Mouse (Mus musculus) adrenal gland, postnatal 10 days (tissue): ENCODE results near the gene Alpl. TPM values are rescaled to one million over a fixed set of nuclear protein-coding genes. Genes with fewer than 3 reads are reported as not detected.

ENCODE experiments used
- DNase-seq: peaks from one replicate; pipeline ENCODE4 v3.0.0; 2021; ENCODE audit warnings: mixed read lengths
- long read RNA-seq, 2 experiments: library from polyadenylated mRNA; stranded (forward); transcript quantifications; one replicate each; pipeline ENCODE4 v2.0.0; 2021
- total RNA-seq, 2 experiments: library from RNA; stranded (reverse); gene quantifications; 2 replicates each; pipeline ENCODE4 v1.2.3; 2021

Gene Alpl
- 10 to 100 TPM; 11.5 to 19.7 TPM for total RNA-seq
- long read RNA-seq, experiment 1, transcript Alpl-201 (12 exons, 2,522 nt) = major isoform, 8 of 13 reads
- long read RNA-seq, experiment 1, partial matches to known transcripts = 1 of 13 reads
- long read RNA-seq, experiment 1, other reads (novel, unspliced or antisense) = 4 of 13 reads
- long read RNA-seq, experiment 2, transcript Alpl-201 (12 exons, 2,522 nt) = major isoform, 6 of 11 reads
- long read RNA-seq, experiment 2, partial matches to known transcripts = 1 of 11 reads
- long read RNA-seq, experiment 2, other reads (novel, unspliced or antisense) = 4 of 11 reads

GRCm38 (mm10) chr4:137795611-137796557 is at the start of gene Alpl:
TSS of gene Alpl (minus strand) at chr4:137796384.
- peak; percentile 90 for DNase-seq

DNA sequence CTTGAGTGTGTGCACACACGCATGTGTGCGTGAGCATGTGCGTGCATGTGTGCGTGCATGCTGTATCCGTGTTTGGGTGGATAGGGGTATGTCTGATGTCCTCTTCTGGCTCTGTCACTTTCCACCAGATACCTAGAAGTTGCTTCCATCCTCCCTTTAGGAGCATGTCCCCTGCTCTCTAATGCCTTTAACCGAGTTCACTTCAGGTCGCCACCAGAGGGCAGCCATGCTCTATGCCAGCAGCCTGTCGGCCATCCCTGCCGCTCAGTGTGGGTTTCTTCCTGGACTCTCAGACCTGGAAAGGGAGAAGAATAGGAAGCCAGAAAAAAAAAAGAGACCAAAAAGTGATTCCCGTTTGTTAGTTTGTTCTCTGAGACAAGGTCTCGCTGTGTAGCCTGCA is 48.5 kb upstream of the Alpl start:
- DNase-seq = peak; percentile 88

GRCm38 (mm10) chr4:137839452-137839851 is 43.3 kb upstream of the Alpl start:
- peak; percentile 61 for DNase-seq

DNA sequence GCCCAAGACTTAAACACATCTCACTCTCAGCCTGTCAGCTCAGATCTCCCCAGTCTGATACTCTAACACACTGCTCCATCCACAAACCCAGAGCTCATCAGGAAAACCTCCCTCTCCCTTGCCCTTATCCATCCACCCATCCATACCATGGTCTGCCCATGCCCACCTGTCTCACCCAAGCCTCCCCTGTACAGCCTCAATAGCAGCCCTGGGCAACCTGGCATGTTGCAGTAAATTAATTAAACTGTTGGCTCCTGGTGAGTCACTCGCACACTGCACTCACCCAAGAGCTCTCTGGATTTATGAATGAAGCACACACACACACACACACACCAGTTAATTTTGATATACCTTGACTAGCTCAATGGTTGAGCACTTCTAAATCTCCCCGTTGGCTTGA is 42.6 kb upstream of the Alpl start:
- no peak for DNase-seq

- DNase-seq = peak; percentile 57
These were observed 41.6 kb upstream of the Alpl start for GRCm38 (mm10) chr4:137837792-137838191.

DNA sequence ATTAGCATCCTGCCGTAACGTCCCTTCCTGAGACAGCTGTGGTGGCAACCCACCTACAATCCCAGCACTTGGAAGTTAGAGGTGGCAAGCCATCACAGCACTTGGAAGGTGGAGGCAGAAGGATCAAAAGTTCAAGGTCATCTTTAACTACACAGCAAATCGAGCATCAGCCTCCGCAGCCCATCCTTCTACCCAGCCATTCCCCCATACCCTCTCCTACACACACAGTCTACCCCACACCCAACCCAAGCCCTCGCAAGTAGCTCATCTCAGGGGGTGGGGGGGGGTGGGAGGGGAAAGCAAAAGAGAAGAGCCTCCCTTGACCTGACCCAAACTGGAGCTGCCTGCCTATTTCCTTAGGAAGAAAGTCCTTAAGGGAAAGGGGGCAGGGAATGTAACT is 40.6 kb upstream of the Alpl start:
- no peak for DNase-seq

DNA sequence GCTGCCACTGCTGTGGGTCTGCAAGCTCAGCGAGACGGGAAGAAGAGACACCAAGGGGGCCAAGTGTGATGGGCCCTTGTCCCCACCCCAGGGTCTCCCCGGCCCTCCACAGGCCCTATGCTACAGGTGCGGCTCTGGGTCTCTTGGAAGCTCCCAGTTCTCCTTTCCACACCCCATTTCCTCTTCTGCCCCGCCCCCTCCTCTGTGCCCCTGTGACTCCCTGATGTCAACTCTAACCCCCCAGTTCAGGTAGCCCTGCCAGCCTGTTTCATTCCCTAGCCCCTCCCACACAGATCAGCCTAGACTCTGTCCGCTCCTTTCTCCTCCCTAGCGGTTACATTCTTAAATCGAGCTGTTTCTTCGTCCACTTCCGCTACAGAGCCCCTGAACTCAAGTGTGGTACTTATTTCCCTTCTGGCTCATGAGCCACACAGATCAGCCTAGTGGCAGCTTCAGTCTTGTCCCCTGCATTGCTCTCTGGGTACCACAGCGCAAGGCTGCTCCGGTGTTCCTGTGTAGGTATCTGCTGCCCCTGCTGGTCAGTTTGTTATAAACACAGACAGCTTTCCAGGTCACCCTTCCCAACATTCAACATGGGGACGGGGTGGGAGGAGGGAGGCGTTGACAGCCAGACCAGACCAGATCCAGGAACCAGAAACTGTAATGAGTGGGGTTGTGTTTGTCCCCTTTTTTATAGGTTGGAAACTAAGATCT is 39.6 kb upstream of the Alpl start:
- peak; percentile 85 for DNase-seq

- no peak for DNase-seq
These were observed 35.4 kb upstream of the Alpl start for GRCm38 (mm10) chr4:137831598-137831997.

GRCm38 (mm10) chr4:137830380-137830779 is 34.2 kb upstream of the Alpl start:
- peak; percentile 45 for DNase-seq

GRCm38 (mm10) chr4:137824881-137825280 is 28.7 kb upstream of the Alpl start:
- no peak for DNase-seq

GRCm38 (mm10) chr4:137823542-137823941 is 27.4 kb upstream of the Alpl start:
- no peak for DNase-seq

DNA sequence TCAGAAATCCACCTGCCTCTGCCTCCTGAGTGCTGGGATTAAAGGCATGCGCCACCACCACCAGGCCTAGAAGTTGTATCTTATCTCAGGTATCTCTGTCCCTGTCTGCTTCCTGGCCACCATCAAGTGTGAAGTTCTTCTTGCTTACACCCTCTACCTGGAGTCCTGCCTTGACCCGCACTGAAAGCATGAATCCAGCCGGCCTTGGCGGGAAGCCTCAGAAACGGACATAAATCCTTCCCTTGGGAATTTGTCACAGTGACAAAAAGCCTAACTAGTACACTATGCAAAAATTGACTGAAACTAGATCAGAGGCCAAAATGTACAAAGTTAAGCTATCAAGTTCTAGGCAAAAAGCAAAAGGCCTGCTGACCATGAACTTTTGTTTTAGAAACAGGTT is 26.4 kb upstream of the Alpl start:
- DNase-seq = peak; percentile 58

DNA sequence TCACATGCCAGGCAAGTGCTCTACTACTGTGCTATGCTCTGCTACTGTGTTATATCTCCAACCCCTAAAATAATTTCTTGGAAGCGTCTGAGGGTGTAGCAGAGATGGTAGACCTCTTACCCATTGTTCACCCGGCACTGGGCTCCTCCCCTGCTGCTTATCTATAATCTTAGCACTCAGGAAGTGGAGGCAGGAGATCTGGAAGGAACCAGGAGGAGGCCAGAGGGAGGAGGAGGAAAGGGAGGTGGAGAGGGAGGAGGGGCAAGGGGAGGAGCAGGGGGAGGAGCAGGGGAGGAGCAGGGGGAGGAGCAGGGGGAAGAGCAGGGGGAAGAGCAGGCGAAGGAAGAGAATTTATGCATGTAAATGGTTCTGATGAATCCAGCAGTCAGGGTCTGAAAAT is 24.5 kb upstream of the Alpl start:
- no peak for DNase-seq

DNA sequence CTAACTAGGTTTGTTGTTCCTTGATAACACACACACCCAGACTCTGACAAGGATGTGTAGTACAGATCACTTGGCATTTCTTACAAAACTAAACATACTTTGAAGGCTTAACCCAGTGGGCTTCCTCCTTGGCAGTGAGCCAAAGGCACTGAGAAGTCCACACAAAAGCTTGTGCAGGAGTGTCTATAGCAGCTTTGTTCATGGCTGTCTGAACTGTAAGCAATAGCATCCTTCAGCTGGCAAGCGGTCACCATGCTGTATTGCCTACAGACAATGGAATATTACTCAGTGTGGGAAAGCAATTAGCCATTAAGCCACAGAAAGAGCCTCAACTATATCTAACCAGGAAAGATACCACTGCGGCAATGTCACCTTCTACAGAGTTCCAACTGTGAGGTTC is 23.3 kb upstream of the Alpl start:
- no peak for DNase-seq

DNA sequence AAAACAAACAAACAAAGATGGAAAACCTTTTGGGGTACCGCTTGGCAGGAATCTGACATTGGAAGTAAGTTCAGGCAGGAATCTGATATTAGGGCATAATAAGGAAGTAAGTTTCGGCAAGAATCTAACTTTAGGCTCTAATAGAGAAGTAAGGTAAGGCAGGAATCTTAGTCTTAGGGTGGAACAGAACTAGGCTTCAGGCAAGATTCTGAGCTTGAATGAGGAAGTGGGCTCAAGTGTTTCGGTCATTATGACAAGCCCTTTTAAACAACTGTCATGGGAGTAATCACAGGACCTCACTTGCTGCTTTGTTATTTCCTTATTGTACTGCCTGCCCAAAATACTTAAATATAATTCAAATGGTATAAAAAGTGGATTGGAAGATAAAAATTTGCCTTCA is 22.2 kb upstream of the Alpl start:
- DNase-seq = no peak

- DNase-seq = no peak
These were observed 20.0 kb upstream of the Alpl start for GRCm38 (mm10) chr4:137816216-137816615.

DNA sequence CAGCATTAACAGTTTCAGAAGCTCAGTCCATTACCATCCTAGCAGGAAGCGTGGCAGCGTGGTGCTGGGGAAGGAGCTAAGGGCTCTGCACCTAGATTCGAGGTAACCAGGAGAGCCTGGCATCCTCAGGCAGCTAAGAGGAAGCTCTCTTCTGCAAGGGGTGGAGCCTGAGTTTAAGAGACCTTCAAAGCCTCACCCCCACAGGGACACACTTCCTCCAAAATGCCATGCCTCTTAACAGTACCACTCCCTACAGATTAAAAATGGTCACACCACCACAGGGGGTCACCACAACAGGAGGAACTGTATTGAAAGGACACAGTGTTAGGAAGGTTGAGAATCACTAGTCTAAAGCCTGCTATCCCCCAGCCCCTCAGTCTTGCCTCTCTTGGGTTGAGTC is 19.3 kb upstream of the Alpl start:
- no peak for DNase-seq

GRCm38 (mm10) chr4:137814140-137814539 is 18.0 kb upstream of the Alpl start:
- no peak for DNase-seq

DNA sequence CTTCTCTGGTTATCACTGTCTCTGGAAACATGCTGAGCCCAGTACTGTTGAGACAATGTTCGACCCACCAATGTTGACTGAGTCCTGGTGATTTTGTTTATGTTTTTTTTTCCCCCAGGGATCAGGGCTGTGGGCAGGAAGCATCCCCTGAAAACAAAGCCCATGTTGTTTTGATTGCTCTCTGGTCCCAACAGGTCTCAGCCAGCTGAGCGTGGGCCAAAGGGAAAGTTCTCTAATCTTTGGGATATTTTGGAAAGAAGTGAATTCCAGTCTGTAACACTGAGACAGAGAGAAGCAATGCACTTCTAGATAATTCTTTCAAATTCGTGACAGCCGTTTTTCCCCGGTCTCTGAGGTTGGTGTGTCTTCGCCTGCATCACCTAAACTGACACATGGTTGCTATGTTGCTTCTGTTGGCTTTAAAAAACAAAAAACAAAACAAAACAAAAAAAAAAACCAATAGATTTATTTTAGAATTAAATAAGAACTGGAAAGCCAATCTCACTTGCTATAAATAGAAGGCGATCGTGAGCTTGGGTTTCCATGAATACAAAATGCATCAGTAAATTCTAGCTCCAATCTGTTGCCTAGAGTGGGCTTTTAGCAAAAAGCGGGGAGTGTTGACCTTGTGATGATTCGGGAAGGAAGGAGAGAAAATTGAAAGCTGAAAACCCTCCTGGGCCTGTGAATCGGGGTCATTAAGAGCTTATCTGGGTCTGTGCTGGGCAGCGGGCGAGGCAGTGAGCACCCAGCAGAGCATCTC is 16.9 kb upstream of the Alpl start:
- DNase-seq = no peak

DNA sequence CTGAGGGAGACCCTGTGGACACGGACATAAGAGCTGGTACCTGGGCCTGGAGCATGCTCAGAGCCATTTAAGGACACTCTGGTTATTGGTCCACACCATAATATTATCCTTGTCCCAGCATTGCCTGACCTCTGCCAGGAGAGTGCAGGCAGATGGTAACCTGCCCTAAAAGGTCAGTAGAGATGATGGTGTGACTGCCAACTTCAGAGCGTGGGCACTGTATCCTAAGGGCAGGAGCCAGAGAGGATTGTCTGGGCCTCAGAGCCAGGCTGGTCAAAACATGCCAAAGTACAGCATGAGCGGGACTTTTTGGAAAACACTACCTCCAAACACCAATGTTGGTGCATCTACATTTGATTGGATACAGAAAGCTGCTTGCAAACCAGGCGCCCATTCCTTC is 13.8 kb upstream of the Alpl start:
- no peak for DNase-seq

GRCm38 (mm10) chr4:137807301-137807851 is 11.2 kb upstream of the Alpl start:
- no peak for DNase-seq

GRCm38 (mm10) chr4:137801196-137801595 is 5.0 kb upstream of the Alpl start:
- no peak for DNase-seq
